Mouse (Mus musculus): ENCODE results near the gene Nop16.

- TF ChIP-seq TAL1 (conservative IDR thresholded peaks at IDR 0.05; ENCODE audit: low read depth, low read length) (no peak), CTCF (IDR thresholded peaks at IDR 0.05; ENCODE audit: low read depth, low read length) (no peak)
Observed at GRCm38 (mm10) chr13:54569282-54569681, 20.6 kb downstream of the Nop16 start.

Data from G1E (cell line).